Mouse (Mus musculus) kidney, adult 9 months (tissue): ENCODE measurements around the gene Acacb.

Experiments
- DNase-seq: peaks from one replicate; pipeline ENCODE4 v3.0.0; 2022

Gene Acacb

GRCm38 (mm10) chr5:114176548-114177400 is 30.4 kb downstream of the Acacb start:
- DNase-seq = no peak

- DNase-seq = no peak
Measured at GRCm38 (mm10) chr5:114177966-114178719, 31.8 kb downstream of the Acacb start.

GRCm38 (mm10) chr5:114179541-114179940 is 33.2 kb downstream of the Acacb start:
- peak; percentile 60 for DNase-seq

- DNase-seq = no peak
Measured at GRCm38 (mm10) chr5:114183493-114183892, 37.2 kb downstream of the Acacb start.

GRCm38 (mm10) chr5:114187108-114187507 is 40.8 kb downstream of the Acacb start:
- no peak for DNase-seq

GRCm38 (mm10) chr5:114188900-114189464 is 42.6 kb downstream of the Acacb start:
- peak; percentile 44 for DNase-seq

- no peak for DNase-seq
Measured at GRCm38 (mm10) chr5:114194161-114194560, 47.8 kb downstream of the Acacb start.

GRCm38 (mm10) chr5:114199116-114199777 is 52.9 kb downstream of the Acacb start:
- peak; percentile 31 for DNase-seq

GRCm38 (mm10) chr5:114206158-114206557 is 59.8 kb downstream of the Acacb start:
- no peak for DNase-seq

- DNase-seq = no peak
Measured at GRCm38 (mm10) chr5:114213183-114213582, 66.8 kb downstream of the Acacb start.

- no peak for DNase-seq
Measured at GRCm38 (mm10) chr5:114218771-114219170, 72.4 kb downstream of the Acacb start.

GRCm38 (mm10) chr5:114226051-114226450 is 79.7 kb downstream of the Acacb start:
- DNase-seq = no peak

GRCm38 (mm10) chr5:114228901-114229300 is 82.6 kb downstream of the Acacb start:
- no peak for DNase-seq

GRCm38 (mm10) chr5:114238924-114239323 is 92.6 kb downstream of the Acacb start:
- DNase-seq = no peak

GRCm38 (mm10) chr5:114239737-114240136 is 93.4 kb downstream of the Acacb start:
- DNase-seq = no peak

- DNase-seq = no peak
Measured at GRCm38 (mm10) chr5:114246465-114246864, 100.1 kb downstream of the Acacb start.

GRCm38 (mm10) chr5:114248174-114248589 is 101.8 kb downstream of the Acacb start:
- peak; percentile 48 for DNase-seq

GRCm38 (mm10) chr5:114259495-114259894 is 113.2 kb downstream of the Acacb start:
- DNase-seq = no peak

- DNase-seq = no peak
Measured at GRCm38 (mm10) chr5:114261494-114261893, 115.2 kb downstream of the Acacb start.

GRCm38 (mm10) chr5:114264030-114264459 is 117.7 kb downstream of the Acacb start:
- no peak for DNase-seq

GRCm38 (mm10) chr5:114264791-114265190 is 118.5 kb downstream of the Acacb start:
- no peak for DNase-seq

GRCm38 (mm10) chr5:114268646-114269045 is 122.3 kb downstream of the Acacb start:
- no peak for DNase-seq

GRCm38 (mm10) chr5:114269499-114269898 is 123.2 kb downstream of the Acacb start:
- no peak for DNase-seq
